ENCODE assay signal across 9 mouse cellular contexts in the genomic region with DNA sequence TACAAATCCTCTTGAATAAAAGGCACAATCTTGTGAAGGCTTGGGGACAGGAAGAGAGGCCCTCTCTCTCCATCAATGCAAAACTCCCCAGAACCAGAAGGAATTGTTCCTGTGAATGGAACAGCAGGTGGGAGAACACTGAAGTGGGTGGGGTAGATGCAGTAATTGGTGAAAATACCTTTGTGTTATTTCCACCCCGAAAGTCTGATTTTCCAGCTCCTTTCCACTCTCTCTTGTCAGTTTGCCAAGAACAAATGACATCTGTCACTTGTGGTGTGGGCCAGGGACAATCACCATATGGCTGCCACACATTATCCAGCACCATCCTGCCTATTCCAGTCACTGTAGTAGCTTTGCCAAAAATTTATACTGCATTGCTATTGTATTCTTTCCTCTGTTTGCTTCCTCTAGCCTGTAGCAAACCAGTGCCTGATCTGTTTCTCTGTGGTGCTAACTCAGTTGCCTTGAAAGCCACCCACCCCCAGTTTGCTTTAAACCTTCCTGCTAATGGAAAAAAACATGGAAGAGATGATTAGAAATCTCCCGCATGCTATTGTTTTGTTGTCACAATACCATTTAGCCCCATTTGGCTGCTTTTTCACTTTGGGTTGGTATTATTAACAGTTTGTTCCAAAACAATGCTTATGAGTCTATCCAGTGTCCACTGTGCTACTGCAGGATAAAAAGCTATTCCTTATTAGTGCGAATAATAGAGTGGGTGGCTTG. TPM values are rescaled to one million over a fixed set of nuclear protein-coding genes. Genes with fewer than 3 reads are reported as not detected.
A peak's percentile ranks its signal among the peaks of the same experiment; 100 is the strongest.
DNase-seq lines count a peak whose midpoint lies in the region; ATAC-seq and TF ChIP-seq lines count a peak whose summit lies in the region.
"Had no signal": no experiment of that assay in that cellular context is flagged by ENCODE, and none has a peak within 500 bp of the region (broad histone marks: within the 10 kb centered on the region; RNA-seq: fewer than 3 reads in every experiment).

No protein-coding gene starts in this region.

- no peak overlapping the region; the same call in 1 of the 2 replicates for H3K9ac ChIP-seq in hindbrain, embryonic 14.5 days
- no peak overlapping the region for H3K9ac ChIP-seq in lung, postnatal 0 days (replicated peaks; ENCODE audit: low read depth)

- H3K4me1 ChIP-seq in hindbrain, embryonic 14.5 days (replicated peaks; ENCODE audit: control insufficient read depth, insufficient read depth, low read length) = no peaks in the 10 kb centered on the region
- H3K4me1 ChIP-seq in lung, postnatal 0 days (ENCODE audit: insufficient read depth, low read depth, low read length) = no peaks in the 10 kb centered on the region

- no peak for TF ChIP-seq CTCF in gastrocnemius, adult 2 months (IDR thresholded peaks at IDR 0.05)
- TF ChIP-seq CTCF in lung, postnatal 0 days (IDR thresholded peaks at IDR 0.05) = no peak

- no peaks in the 10 kb centered on the region for H3K27me3 ChIP-seq in hindbrain, embryonic 14.5 days (ENCODE audit: control insufficient read depth, insufficient read depth, low read length)
- H3K27me3 ChIP-seq in lung, postnatal 0 days (replicated peaks; ENCODE audit: insufficient read depth, low read length) = no peaks in the 10 kb centered on the region

- intact Hi-C loops in gastrocnemius, adult 2 months (cut with DNase I) = no loop called here

- H3K4me3 ChIP-seq in gastrocnemius, adult 2 months = peak overlapping the region; percentile 65
- H3K4me3 ChIP-seq in hindbrain, embryonic 14.5 days (replicated peaks; ENCODE audit: low read length) = no peak overlapping the region
- peak overlapping the region; percentile 16 for H3K4me3 ChIP-seq in lung, postnatal 0 days (ENCODE audit: low read depth, low read length)

- no peaks in the 10 kb centered on the region for H3K9me3 ChIP-seq in hindbrain, embryonic 14.5 days (ENCODE audit: control insufficient read depth, low read length)
- no peaks in the 10 kb centered on the region for H3K9me3 ChIP-seq in lung, postnatal 0 days (ENCODE audit: low read length)

- peak overlapping the region; percentile 37 for H3K4me2 ChIP-seq in hindbrain, embryonic 14.5 days (replicated peaks)
- peak overlapping the region; percentile 38 for H3K4me2 ChIP-seq in lung, postnatal 0 days (replicated peaks; ENCODE audit: low read depth, low read length)

- TF ChIP-seq EP300 in lung, postnatal 0 days (IDR thresholded peaks at IDR 0.05) = no peak

- no peak for DNase-seq in gastrocnemius, adult 2 months
- DNase-seq in gastrocnemius, postnatal 25 days = no peak
- DNase-seq in B cell, adult 2 months = peak; percentile 4 to 7
- peak; percentile 67 to 78 for DNase-seq in cerebellum, postnatal 10 days
- peak; percentile 33 for DNase-seq in hindbrain, embryonic 14.5 days (ENCODE audit: low spot score)
- DNase-seq in lung, postnatal 0 days (ENCODE audit: low spot score) = peak; percentile 44
- no peak for DNase-seq in embryo, embryonic 10 days (ENCODE audit: low spot score)
- no peak for DNase-seq in frontal cortex, postnatal 10 days (ENCODE audit: low spot score in 2 of 2)

- ATAC-seq in hindbrain, embryonic 14.5 days (ENCODE audit: low FRiP score) = peak; percentile 48; the same call in 1 of the 2 replicates
- no peak for ATAC-seq in lung, postnatal 0 days

- WGBS in hindbrain, embryonic 14.5 days = 28% methylated on average over 3 of the region's 3 CpGs
- WGBS in lung, postnatal 0 days = 26% methylated on average over 3 of the region's 3 CpGs

- no peaks in the 10 kb centered on the region for H3K36me3 ChIP-seq in hindbrain, embryonic 14.5 days (replicated peaks; ENCODE audit: control insufficient read depth, insufficient read depth)
- H3K36me3 ChIP-seq in lung, postnatal 0 days (ENCODE audit: insufficient read depth, low read length) = no peaks in the 10 kb centered on the region

- H3K27ac ChIP-seq in gastrocnemius, adult 2 months = peak overlapping the region; percentile 80
- H3K27ac ChIP-seq in hindbrain, embryonic 14.5 days = no peak overlapping the region
- peak overlapping the region; percentile 23; the same call in 1 of the 2 replicates for H3K27ac ChIP-seq in lung, postnatal 0 days (ENCODE audit: low read length)

RNA-seq across cellular contexts. Expression of a gene that starts 37.9 kb away (rescaled TPM):
- not detected for total RNA-seq in gastrocnemius, adult 2 months (2021)
- total RNA-seq in gastrocnemius, postnatal 25 days (2021) = not detected
- 5.3 and 6.4 TPM in 2 replicates for polyA plus RNA-seq in hindbrain, embryonic 14.5 days (2014; fragmentation: Nextera tagmentation; extraction: Ambion mirVana)
- not detected in 2 replicates for polyA plus RNA-seq in lung, postnatal 0 days (2015; fragmentation: Nextera tagmentation; extraction: Ambion mirVana)
- polyA plus RNA-seq: gonadal fat pad, adult 2 months had no signal

RNA-seq across cellular contexts. Expression of a gene that starts 50.7 kb away (rescaled TPM):
- not detected for total RNA-seq in gastrocnemius, adult 2 months (2021)
- not detected for total RNA-seq in gastrocnemius, postnatal 25 days (2021)
- polyA plus RNA-seq in hindbrain, embryonic 14.5 days (2014; fragmentation: Nextera tagmentation; extraction: Ambion mirVana) = not detected in 2 replicates
- not detected in 2 replicates for polyA plus RNA-seq in lung, postnatal 0 days (2015; fragmentation: Nextera tagmentation; extraction: Ambion mirVana)
- polyA plus RNA-seq: gonadal fat pad, adult 2 months had no signal

Comparison
In these comparisons a context has a peak if more than half of its experiments do, and no peak if none do; other contexts are left out.
1. DNase-seq: peak in B cell, adult 2 months (2 of 2), cerebellum, postnatal 10 days (2 of 2), hindbrain, embryonic 14.5 days (single experiment) and lung, postnatal 0 days (single experiment); none in gastrocnemius, adult 2 months (single experiment), gastrocnemius, postnatal 25 days (single experiment), embryo, embryonic 10 days (single experiment) and frontal cortex, postnatal 10 days (0 of 2).